Mouse (Mus musculus) MEL (cell line): ENCODE results near the gene Hist2h3c1.
A peak's percentile ranks its signal among the peaks of the same experiment; 100 is the strongest.

ENCODE experiments used
- CTCF ChIP-seq, 3 experiments: IDR thresholded peaks in 2 of 3; conservative IDR thresholded peaks in 1 of 3; 2 replicates each; pipeline ENCODE4 v1.5.1; 2011 to 2012; ENCODE audit warnings: low read length in 3 of 3, low read depth in 2 of 3, mild to moderate bottlenecking in 2 of 3, improper control_type of control experiment in 1 of 3, inconsistent platforms in 1 of 3, mixed read lengths in 1 of 3, moderate library complexity in 1 of 3; ENCODE audit not compliant: control insufficient read depth in 1 of 3, insufficient read depth in 1 of 3, poor library complexity in 1 of 3, severe bottlenecking in 1 of 3
- EP300 ChIP-seq, 2 experiments: IDR thresholded peaks; 2 replicates each; pipeline ENCODE4 v1.6.1; 2011; ENCODE audit warnings: improper control_type of control experiment in 2 of 2, low read length in 2 of 2, low read depth in 1 of 2, mild to moderate bottlenecking in 1 of 2
- ETS1 ChIP-seq: IDR thresholded peaks from 2 replicates; pipeline ENCODE4 v1.6.1; 2012; ENCODE audit warnings: low read depth, mild to moderate bottlenecking, inconsistent platforms, low read length, improper control_type of control experiment, moderate library complexity
- HCFC1 ChIP-seq: IDR thresholded peaks from 2 replicates; pipeline ENCODE4 v1.6.1; 2012; ENCODE audit warnings: low read depth, mild to moderate bottlenecking, inconsistent platforms, low read length, improper control_type of control experiment, moderate library complexity
- MAX ChIP-seq: IDR thresholded peaks from 2 replicates; pipeline ENCODE4 v1.6.1; 2011; ENCODE audit warnings: low read length, improper control_type of control experiment
- USF1 ChIP-seq: IDR thresholded peaks from 2 replicates; pipeline ENCODE4 v1.6.1; 2014; ENCODE audit warnings: low read depth, mild to moderate bottlenecking, inconsistent platforms, low read length, improper control_type of control experiment, moderate library complexity
- ZKSCAN1 ChIP-seq: IDR thresholded peaks from 2 replicates; pipeline ENCODE4 v1.6.1; 2012; ENCODE audit warnings: low read depth, mild to moderate bottlenecking, inconsistent platforms, low read length, improper control_type of control experiment, moderate library complexity

DNA sequence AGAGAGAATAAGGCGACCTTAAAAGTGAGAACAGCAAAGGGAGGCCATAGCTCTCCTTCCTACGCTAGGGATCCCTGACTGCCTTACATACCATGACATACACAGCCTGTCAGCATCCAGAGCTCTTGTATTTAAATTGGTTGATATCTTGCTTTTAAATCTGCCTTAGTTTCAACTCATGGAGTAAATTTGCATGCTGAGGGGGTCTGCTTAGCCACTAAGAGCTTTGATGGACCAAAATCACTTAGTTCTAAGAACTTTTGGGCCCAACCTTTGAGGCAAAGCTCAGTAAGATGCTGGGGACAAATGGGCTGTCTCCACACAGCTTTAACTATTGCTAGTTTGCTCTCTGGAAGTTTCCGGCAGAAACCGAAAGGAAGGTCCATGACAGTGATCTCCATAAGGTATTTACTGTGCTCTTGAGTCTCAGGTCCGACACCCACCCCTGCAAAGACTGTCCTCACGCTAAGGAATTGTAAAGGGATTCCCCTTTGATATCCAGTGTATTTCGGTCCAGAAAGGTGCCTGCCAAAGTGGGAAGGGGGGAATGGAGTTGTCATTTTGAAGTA is 9.1 kb upstream of the Hist2h3c1 start:
- no peak for TF ChIP-seq HCFC1
- TF ChIP-seq ETS1 = no peak
- TF ChIP-seq CTCF (IDR thresholded peaks at IDR 0.05 in 2 of 3, conservative IDR thresholded peaks at IDR 0.05 in 1 of 3; ENCODE audit: control insufficient read depth in 1 of 3, insufficient read depth in 1 of 3, low read depth in 2 of 3, low read length in 3 of 3, poor library complexity in 1 of 3, severe bottlenecking in 1 of 3) = peak in 1 of 3 experiments; percentile 12; a peak in 1 of 6 replicates
- no peak for TF ChIP-seq MAX
- TF ChIP-seq EP300 (IDR thresholded peaks at IDR 0.05; ENCODE audit: low read depth in 1 of 2, low read length in 2 of 2) = no peak
- no peak for TF ChIP-seq ZKSCAN1
- no peak for TF ChIP-seq USF1
